Mouse (Mus musculus): ENCODE measurements at regions not wholly inside any gene's neighbourhood (a gene's known extent, or its start where the extent isn't known, plus 50 kb on each side); places are given as distances from the start of the nearest gene placed in this dataset.

DNA sequence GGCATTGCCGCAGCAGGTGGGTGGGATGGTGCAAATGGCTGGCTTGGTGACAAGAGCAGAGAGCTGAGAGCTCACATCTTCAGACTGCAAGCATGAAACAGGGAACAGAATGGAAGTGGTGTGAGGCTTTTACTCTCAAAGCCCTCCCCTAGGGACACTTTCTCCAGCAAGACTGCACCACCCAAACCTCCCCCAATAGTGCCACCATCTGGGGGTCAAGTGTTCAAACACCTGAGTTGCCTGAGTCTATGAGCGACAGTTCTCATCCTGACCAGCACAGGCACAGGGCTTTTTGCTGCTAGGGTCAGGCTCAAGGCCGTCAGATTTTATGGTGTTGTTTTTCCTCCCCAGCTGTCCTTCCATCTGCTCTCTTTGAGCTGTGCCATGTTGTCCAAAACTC lies 337.9 kb upstream of the Eif4g2 start:
- H3K4me3 ChIP-seq (ENCODE audit: insufficient read depth in 1 of 2, low read depth in 2 of 2, low read length in 2 of 2), result no peak overlapping the region
- DNase-seq (ENCODE audit: low read depth in 3 of 3, low spot score in 3 of 3), result no peak
- H3K9me3 ChIP-seq (ENCODE audit: control insufficient read depth, low read length), result no peaks in the 10 kb centered on the region
- no peak for ATAC-seq (ENCODE audit: insufficient read depth)
- no peak overlapping the region for H3K9ac ChIP-seq (replicated peaks)
- H3K4me2 ChIP-seq (ENCODE audit: low read depth), result no peak overlapping the region
- H3K27ac ChIP-seq, result no peak overlapping the region
- 55% methylated on average over 3 of the region's 3 CpGs for WGBS (ENCODE audit: insufficient replicate concordance)
- H3K27me3 ChIP-seq (ENCODE audit: control insufficient read depth, insufficient read depth, low read length), result no peaks in the 10 kb centered on the region
- no peak for TF ChIP-seq EP300 (IDR thresholded peaks at IDR 0.05; ENCODE audit: low read depth)
- no peak for TF ChIP-seq CTCF (IDR thresholded peaks at IDR 0.05; ENCODE audit: low read depth)
- H3K4me1 ChIP-seq (replicated peaks; ENCODE audit: control insufficient read depth in 2 of 2, insufficient read depth in 2 of 2, low read length in 1 of 2), result no peaks in the 10 kb centered on the region
- no peaks in the 10 kb centered on the region for H3K36me3 ChIP-seq (replicated peaks; ENCODE audit: control insufficient read depth, insufficient read depth, low read depth)

DNA sequence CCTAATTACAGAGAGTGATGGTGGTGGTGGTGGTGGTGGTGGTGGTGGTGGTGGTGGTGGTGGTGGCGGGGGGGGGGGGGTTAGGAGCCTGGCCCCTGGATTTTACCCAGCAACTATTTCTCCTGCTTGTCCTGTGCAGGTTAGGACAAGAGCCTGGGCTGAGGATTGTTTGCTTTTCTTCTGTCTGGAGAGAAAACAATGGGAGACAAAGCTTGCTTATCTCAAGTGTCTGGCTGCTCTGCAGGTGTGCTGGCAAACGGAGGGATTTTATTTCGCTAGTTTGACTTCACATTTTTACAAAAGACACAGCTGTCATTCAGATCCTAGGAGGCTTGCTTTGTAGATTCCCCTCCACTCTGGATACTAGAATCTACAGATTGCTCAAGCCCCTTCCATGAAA lies 334.9 kb upstream of the Eif4g2 start:
- H3K27me3 ChIP-seq (ENCODE audit: control insufficient read depth, insufficient read depth, low read length), result no peaks in the 10 kb centered on the region
- no peak for DNase-seq (ENCODE audit: low read depth in 3 of 3, low spot score in 3 of 3)
- 34% methylated on average over 3 of the region's 3 CpGs for WGBS (ENCODE audit: insufficient replicate concordance)

DNA sequence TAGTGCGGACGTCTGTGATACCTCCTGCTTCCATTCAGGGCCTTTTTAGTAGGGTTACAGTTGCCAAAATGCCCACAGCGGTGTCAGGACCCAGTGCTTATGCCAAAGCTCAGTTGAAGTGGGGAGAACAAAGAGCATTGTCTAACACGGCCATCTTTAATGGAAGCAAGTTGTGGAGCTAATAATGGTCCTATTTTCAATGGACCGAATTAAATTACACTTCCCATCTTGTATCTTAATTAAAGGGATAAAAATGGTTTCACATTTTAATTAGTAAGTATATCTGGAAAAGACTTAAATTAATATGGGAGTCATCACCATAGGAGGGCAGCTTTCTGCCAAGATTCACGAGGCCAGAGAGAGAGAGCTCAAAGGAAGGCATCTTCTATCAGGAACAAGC lies 333.2 kb upstream of the Eif4g2 start:
- Histone ChIP-seq H3K4me1 (replicated peaks; ENCODE audit: control insufficient read depth in 2 of 2, insufficient read depth in 2 of 2, low read length in 1 of 2) (no peaks in the 10 kb centered on the region; a peak in 1 of 4 replicates), H3K27me3 (ENCODE audit: control insufficient read depth, insufficient read depth, low read length) (no peaks in the 10 kb centered on the region), H3K27ac (no peak overlapping the region), H3K9me3 (ENCODE audit: control insufficient read depth, low read length) (no peaks in the 10 kb centered on the region), H3K4me3 (ENCODE audit: insufficient read depth in 1 of 2, low read depth in 2 of 2, low read length in 2 of 2) (no peak overlapping the region), H3K4me2 (ENCODE audit: low read depth) (no peak overlapping the region), H3K9ac (replicated peaks) (no peak overlapping the region), H3K36me3 (replicated peaks; ENCODE audit: control insufficient read depth, insufficient read depth, low read depth) (no peaks in the 10 kb centered on the region)
- no peak for DNase-seq (ENCODE audit: low read depth in 3 of 3, low spot score in 3 of 3)
- 53% methylated on average over 6 of the region's 6 CpGs for WGBS (ENCODE audit: insufficient replicate concordance)
- TF ChIP-seq EP300 (IDR thresholded peaks at IDR 0.05; ENCODE audit: low read depth), result no peak
- TF ChIP-seq CTCF (IDR thresholded peaks at IDR 0.05; ENCODE audit: low read depth), result no peak
- no peak for ATAC-seq (ENCODE audit: insufficient read depth)

More for the DNA sequence above, 334.9 kb upstream of the Eif4g2 start:
- Histone ChIP-seq H3K27ac (no peak overlapping the region), H3K4me2 (ENCODE audit: low read depth) (no peak overlapping the region), H3K4me1 (replicated peaks; ENCODE audit: control insufficient read depth in 2 of 2, insufficient read depth in 2 of 2, low read length in 1 of 2) (no peaks in the 10 kb centered on the region; a peak in 1 of 4 replicates), H3K9ac (replicated peaks) (no peak overlapping the region), H3K9me3 (ENCODE audit: control insufficient read depth, low read length) (no peaks in the 10 kb centered on the region), H3K4me3 (ENCODE audit: insufficient read depth in 1 of 2, low read depth in 2 of 2, low read length in 2 of 2) (no peak overlapping the region), H3K36me3 (replicated peaks; ENCODE audit: control insufficient read depth, insufficient read depth, low read depth) (no peaks in the 10 kb centered on the region)
- ATAC-seq (ENCODE audit: insufficient read depth), result no peak
- TF ChIP-seq EP300 (IDR thresholded peaks at IDR 0.05; ENCODE audit: low read depth) (no peak), CTCF (IDR thresholded peaks at IDR 0.05; ENCODE audit: low read depth) (no peak)

DNA sequence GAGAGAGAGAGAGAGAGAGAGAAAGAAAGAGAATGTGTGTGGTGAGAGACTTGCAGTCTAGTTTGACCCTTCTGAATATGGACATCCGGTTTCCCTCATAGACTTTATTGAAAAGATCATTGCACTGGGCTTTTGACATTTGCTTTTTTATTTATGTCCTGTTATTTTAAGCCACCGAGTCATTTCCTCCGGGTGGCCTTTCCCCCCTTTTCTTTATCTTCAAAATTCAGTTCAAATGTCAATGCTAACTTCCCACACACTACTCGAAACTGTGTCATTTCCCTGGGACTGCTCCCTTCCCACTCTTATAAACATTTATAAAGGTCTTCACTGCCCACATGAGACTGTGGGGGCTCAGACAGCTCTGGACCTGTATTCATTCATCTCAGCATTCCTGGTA lies 330.9 kb upstream of the Eif4g2 start:
- ATAC-seq (ENCODE audit: insufficient read depth), result no peak
- Histone ChIP-seq H3K9me3 (ENCODE audit: control insufficient read depth, low read length) (no peaks in the 10 kb centered on the region), H3K4me3 (ENCODE audit: insufficient read depth in 1 of 2, low read depth in 2 of 2, low read length in 2 of 2) (no peak overlapping the region), H3K4me1 (replicated peaks; ENCODE audit: control insufficient read depth in 2 of 2, insufficient read depth in 2 of 2, low read length in 1 of 2) (no peaks in the 10 kb centered on the region; a peak in 1 of 4 replicates), H3K4me2 (ENCODE audit: low read depth) (no peak overlapping the region), H3K36me3 (replicated peaks; ENCODE audit: control insufficient read depth, insufficient read depth, low read depth) (no peaks in the 10 kb centered on the region), H3K27me3 (ENCODE audit: control insufficient read depth, insufficient read depth, low read length) (no peaks in the 10 kb centered on the region), H3K9ac (replicated peaks) (no peak overlapping the region), H3K27ac (no peak overlapping the region)
- DNase-seq (ENCODE audit: low read depth in 3 of 3, low spot score in 3 of 3), result no peak
- WGBS (ENCODE audit: insufficient replicate concordance), result 26% methylated on average over 4 of the region's 4 CpGs
- no peak for TF ChIP-seq EP300 (IDR thresholded peaks at IDR 0.05; ENCODE audit: low read depth)
- TF ChIP-seq CTCF (IDR thresholded peaks at IDR 0.05; ENCODE audit: low read depth), result no peak

DNA sequence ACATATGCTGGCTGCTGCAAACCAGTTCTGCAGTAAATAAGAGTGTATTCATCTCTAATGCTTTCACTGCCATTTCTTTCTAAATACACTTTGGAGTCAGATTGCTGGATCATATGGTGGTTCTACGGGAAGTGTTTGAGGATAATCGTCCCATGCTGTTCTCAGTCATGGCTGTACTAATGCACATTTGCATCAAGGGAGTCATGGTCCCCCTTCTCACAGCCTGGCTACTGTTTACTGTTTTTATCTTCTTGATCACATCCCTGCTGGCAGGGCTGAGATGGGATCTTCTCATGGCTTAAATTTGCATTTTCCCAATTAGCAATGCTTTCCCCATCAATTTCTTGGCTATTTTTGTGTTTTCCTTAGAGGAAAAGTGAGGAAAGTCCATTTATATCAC lies 330.1 kb upstream of the Eif4g2 start:
- Histone ChIP-seq H3K4me3 (ENCODE audit: insufficient read depth in 1 of 2, low read depth in 2 of 2, low read length in 2 of 2) (no peak overlapping the region), H3K27me3 (ENCODE audit: control insufficient read depth, insufficient read depth, low read length) (no peaks in the 10 kb centered on the region), H3K4me1 (replicated peaks; ENCODE audit: control insufficient read depth in 2 of 2, insufficient read depth in 2 of 2, low read length in 1 of 2) (no peaks in the 10 kb centered on the region; a peak in 1 of 4 replicates), H3K9ac (replicated peaks) (no peak overlapping the region), H3K4me2 (ENCODE audit: low read depth) (no peak overlapping the region), H3K27ac (no peak overlapping the region), H3K9me3 (ENCODE audit: control insufficient read depth, low read length) (no peaks in the 10 kb centered on the region), H3K36me3 (replicated peaks; ENCODE audit: control insufficient read depth, insufficient read depth, low read depth) (no peaks in the 10 kb centered on the region)
- ATAC-seq (ENCODE audit: insufficient read depth) (no peak), DNase-seq (ENCODE audit: low read depth in 3 of 3, low spot score in 3 of 3) (no peak)
- 64% methylated on average over 2 of the region's 2 CpGs for WGBS (ENCODE audit: insufficient replicate concordance)
- TF ChIP-seq CTCF (IDR thresholded peaks at IDR 0.05; ENCODE audit: low read depth) (no peak), EP300 (IDR thresholded peaks at IDR 0.05; ENCODE audit: low read depth) (no peak)

All from liver, embryonic 14.5 days (tissue).